Mouse (Mus musculus) cerebellum, adult 11 months (tissue): ENCODE data around the gene Etfrf1.

Experiments
- DNase-seq: peaks from one replicate; pipeline ENCODE4 v3.0.0; 2022

The Etfrf1 gene

DNA sequence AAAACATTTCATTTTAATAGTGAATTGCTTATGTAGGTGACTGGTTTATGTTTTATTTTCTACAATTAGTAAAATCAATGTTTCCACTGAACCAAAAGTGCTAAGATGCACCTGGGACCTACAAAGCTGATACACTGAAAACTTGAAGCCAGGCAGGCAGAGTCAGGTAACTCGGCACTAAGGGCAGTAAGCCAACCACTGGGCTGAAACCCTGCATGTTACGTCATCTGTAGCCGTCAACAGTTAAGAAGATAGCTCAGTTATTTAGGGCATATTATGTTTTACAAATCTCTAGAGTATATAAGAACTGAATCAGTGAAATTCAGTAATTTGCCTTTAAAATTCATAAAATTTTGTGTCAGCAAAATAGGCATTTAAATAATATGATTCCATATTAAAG, 15.4 kb downstream of the Etfrf1 start:
- no peak for DNase-seq

- DNase-seq, result no peak
These were observed 23.5 kb downstream of the Etfrf1 start for GRCm38 (mm10) chr6:145234391-145234790.

- DNase-seq, result no peak
These were observed 24.4 kb downstream of the Etfrf1 start for GRCm38 (mm10) chr6:145235367-145235766.

DNA sequence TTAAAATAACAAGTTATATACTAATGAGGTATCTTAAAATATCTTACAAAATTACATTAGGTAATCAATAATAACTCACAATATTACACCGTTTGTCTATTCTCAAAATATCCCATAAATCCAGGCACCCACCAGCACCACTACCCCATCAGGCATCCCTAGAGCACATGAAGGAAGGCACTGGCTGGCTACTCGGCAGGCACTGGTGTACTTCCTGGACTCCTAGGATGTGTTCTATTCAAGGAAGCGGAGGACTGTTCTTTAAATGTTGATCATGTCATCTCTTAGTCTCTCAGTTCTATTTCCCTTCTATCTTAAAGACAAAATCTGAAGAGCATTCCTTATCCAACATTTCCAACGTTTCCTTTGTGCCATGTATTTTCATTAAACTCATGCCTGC, 26.2 kb downstream of the Etfrf1 start:
- DNase-seq, result no peak

GRCm38 (mm10) chr6:145240285-145240684, 29.4 kb downstream of the Etfrf1 start:
- no peak for DNase-seq

DNA sequence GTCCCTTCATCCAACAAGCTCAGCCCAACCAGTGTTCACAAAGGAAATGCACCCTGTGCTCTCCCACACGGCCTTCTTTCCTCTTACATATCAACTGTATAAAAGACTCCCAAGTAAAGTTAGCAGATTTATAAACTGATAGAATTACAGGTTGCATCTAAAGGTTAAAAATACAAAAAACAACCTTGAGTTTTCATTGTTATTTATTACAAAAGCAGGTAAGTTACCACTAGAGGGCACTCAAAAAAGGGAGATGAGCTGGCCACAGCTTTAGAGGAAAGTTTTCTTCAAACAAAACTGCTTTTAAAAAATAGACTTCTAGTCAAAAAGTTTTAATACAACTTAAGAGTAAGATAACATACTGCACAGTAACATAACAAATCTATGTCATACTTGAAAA, 31.6 kb downstream of the Etfrf1 start:
- DNase-seq, result no peak

GRCm38 (mm10) chr6:145246841-145247240, 35.9 kb downstream of the Etfrf1 start:
- no peak for DNase-seq

DNA sequence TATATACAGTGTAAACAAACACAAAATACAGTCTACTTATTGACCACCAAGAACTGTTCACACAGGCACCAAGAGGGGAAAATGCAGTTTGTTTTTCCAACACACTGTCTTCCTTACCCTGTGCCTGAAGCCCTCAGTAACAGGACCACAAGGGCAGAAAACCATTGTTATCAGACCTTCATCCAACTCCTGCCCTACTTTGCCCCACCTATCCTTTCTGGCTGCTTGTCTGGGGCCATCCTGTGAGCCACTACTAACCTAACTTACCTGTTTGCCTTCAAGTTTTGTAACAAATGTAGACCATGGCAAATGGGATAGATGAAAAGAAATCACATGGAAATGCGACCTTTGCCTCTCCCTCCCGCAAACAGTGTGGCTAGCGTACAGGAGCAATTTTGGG, 37.0 kb downstream of the Etfrf1 start:
- DNase-seq, result no peak

- DNase-seq, result peak; percentile 62
These were observed 38.6 kb downstream of the Etfrf1 start for GRCm38 (mm10) chr6:145249291-145250184.

GRCm38 (mm10) chr6:145250185-145250791, 39.4 kb downstream of the Etfrf1 start, which contains the start of gene Kras:
Gene Kras (minus strand): TSS chr6:145250239.
- peak; percentile 88 for DNase-seq

GRCm38 (mm10) chr6:145250820-145251219, 39.9 kb downstream of the Etfrf1 start:
- no peak for DNase-seq

GRCm38 (mm10) chr6:145255952-145256700, 45.2 kb downstream of the Etfrf1 start:
- DNase-seq, result no peak

- no peak for DNase-seq
These were observed 45.8 kb downstream of the Etfrf1 start for GRCm38 (mm10) chr6:145256701-145257073.

DNA sequence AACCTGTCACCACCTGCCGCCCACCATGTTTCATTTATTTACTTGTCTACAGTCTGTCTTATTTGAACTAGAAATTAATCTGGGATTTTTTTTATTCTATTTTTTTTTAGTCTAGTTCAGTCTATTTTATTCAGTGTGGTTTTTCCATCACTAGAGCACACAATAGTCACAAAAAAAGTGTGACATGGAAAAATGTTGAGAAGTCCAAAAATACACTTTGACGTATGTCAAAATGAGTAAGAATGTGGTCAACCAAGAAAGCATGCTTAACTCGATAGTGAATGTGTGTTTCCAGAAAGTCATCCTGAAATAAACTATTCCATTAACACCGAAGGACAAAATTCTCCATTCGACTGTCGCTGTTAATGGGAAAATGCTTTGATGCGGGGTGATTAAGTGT, 51.4 kb downstream of the Etfrf1 start:
- no peak for DNase-seq
